ENCODE assay signal across 18 mouse cellular contexts in the genomic region with DNA sequence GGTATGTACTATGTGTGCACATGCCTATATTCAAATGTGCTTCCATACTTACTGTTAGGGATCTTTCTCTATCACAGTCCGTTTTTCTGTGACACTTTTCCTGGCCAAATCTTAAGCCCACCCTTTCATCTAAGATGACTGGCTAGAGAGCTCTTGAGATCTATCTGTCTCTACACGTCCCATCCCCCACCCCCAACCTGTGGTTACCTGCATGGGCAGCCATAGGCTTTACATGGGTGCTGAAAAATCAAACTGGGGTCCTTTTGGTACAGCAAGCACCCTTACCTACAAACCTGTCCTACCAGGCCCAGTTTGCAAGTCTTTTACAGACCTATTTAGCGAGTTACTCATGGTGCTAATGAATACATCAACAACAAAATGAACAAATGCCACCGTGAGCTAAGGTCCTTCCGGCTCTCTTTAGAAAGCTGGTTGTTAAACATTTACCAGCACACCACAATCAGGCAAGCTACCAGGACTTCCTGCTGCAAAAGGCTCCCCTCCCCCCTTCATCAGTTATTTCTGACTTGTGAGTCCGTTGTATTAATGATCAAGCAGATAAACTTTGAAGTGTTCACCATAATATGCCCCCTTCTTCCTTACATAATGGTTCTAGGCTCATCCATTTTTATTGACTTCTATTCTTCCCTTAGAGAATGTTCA. TPM values are rescaled to one million over a fixed set of nuclear protein-coding genes. Genes with fewer than 3 reads are reported as not detected.
DNase-seq lines count a peak whose midpoint lies in the region; ATAC-seq and TF ChIP-seq lines count a peak whose summit lies in the region.
"Had no signal": no experiment of that assay in that cellular context is flagged by ENCODE, and none has a peak within 500 bp of the region (broad histone marks: within the 10 kb centered on the region; RNA-seq: fewer than 3 reads in every experiment).

No protein-coding gene starts in this region.

- DNase-seq in liver, embryonic 11.5 days (ENCODE audit: low spot score): no peak
- DNase-seq in intestine, embryonic 14.5 days (ENCODE audit: low spot score): no peak
- no peak for DNase-seq in adrenal gland, postnatal 36 days
- DNase-seq in urinary bladder, adult 18-20 months (ENCODE audit: low spot score in 2 of 2): no peak
- no peak for DNase-seq in gastrocnemius, postnatal 25 days
- DNase-seq: cerebellum, adult 11-12 months; heart, adult 18-20 months; lung, embryonic 14.5 days; retina, postnatal 1 day had no signal

- H3K4me2 ChIP-seq in liver, embryonic 16.5 days (ENCODE audit: low read depth, low read length): 0 out of 2 replicates have a peak overlapping the region, but pooled peaks have one; percentile 17
- no peak overlapping the region for H3K4me2 ChIP-seq in liver, embryonic 11.5 days
- no peak overlapping the region for H3K4me2 ChIP-seq in intestine, embryonic 14.5 days (ENCODE audit: low read length)
- H3K4me2 ChIP-seq in kidney, embryonic 16.5 days (replicated peaks; ENCODE audit: low read depth, low read length): 0 out of 2 replicates have a peak overlapping the region, but pooled peaks have one; percentile 29
- H3K4me2 ChIP-seq: embryonic facial prominence, embryonic 13.5 days; heart, embryonic 15.5 days; hindbrain, embryonic 12.5 days; limb, embryonic 12.5 days; lung, embryonic 14.5 days; neural tube, embryonic 15.5 days had no signal

- H3K4me1 ChIP-seq in liver, embryonic 16.5 days (ENCODE audit: control insufficient read depth, low read depth, low read length): no peaks in the 10 kb centered on the region; the same call in 1 of the 2 replicates
- H3K4me1 ChIP-seq in liver, embryonic 11.5 days (replicated peaks; ENCODE audit: control insufficient read depth, insufficient read depth, low read length): no peaks in the 10 kb centered on the region
- H3K4me1 ChIP-seq in intestine, embryonic 14.5 days (replicated peaks; ENCODE audit: control insufficient read depth, insufficient read depth, low read length): no peaks in the 10 kb centered on the region
- H3K4me1 ChIP-seq in kidney, embryonic 16.5 days (ENCODE audit: insufficient read depth, low read length): 0 out of 2 replicates have a peak, but pooled peaks cover 7% of the 10 kb centered on the region
- peaks cover 7% of the 10 kb centered on the region; the same call in 1 of the 2 replicates for H3K4me1 ChIP-seq in small intestine, adult 2 months (ENCODE audit: control insufficient read depth, insufficient read depth, insufficient read length, low read length)
- H3K4me1 ChIP-seq: embryonic facial prominence, embryonic 13.5 days; forebrain, embryonic 10.5 days; heart, embryonic 15.5 days; hindbrain, embryonic 12.5 days; limb, embryonic 12.5 days; neural tube, embryonic 15.5 days had no signal

- 33% methylated on average over 6 of the region's 6 CpGs for WGBS in liver, embryonic 16.5 days (ENCODE audit: insufficient replicate concordance)
- 44% methylated on average over 6 of the region's 6 CpGs for WGBS in liver, embryonic 11.5 days
- WGBS in intestine, embryonic 14.5 days: 54% methylated on average over 6 of the region's 6 CpGs
- WGBS in kidney, embryonic 16.5 days: 51% methylated on average over 6 of the region's 6 CpGs
- WGBS in small intestine, adult 2 months: 13% methylated on average over 6 of the region's 6 CpGs

- H3K9ac ChIP-seq in liver, embryonic 16.5 days (ENCODE audit: low read depth, low read length): no peak overlapping the region
- no peak overlapping the region for H3K9ac ChIP-seq in liver, embryonic 11.5 days (ENCODE audit: low read depth, low read length)
- H3K9ac ChIP-seq in intestine, embryonic 14.5 days (ENCODE audit: low read length): no peak overlapping the region
- H3K9ac ChIP-seq in kidney, embryonic 16.5 days (replicated peaks; ENCODE audit: low read length): no peak overlapping the region
- H3K9ac ChIP-seq: embryonic facial prominence, embryonic 13.5 days; heart, embryonic 15.5 days; hindbrain, embryonic 12.5 days; limb, embryonic 12.5 days; lung, embryonic 14.5 days; neural tube, embryonic 15.5 days had no signal

- no peak overlapping the region for H3K27ac ChIP-seq in liver, embryonic 16.5 days (ENCODE audit: low read length)
- no peak overlapping the region for H3K27ac ChIP-seq in liver, embryonic 11.5 days (ENCODE audit: low read depth, low read length)
- no peak overlapping the region for H3K27ac ChIP-seq in intestine, embryonic 14.5 days (ENCODE audit: low read depth)
- peak overlapping the region; percentile 78 for H3K27ac ChIP-seq in kidney, embryonic 16.5 days (ENCODE audit: low read length)
- peak overlapping the region; percentile 89 for H3K27ac ChIP-seq in small intestine, adult 2 months (ENCODE audit: insufficient read depth, low read depth, low read length)
- H3K27ac ChIP-seq: embryonic facial prominence, embryonic 13.5 days; forebrain, embryonic 10.5 days; heart, embryonic 15.5 days; hindbrain, embryonic 12.5 days; limb, embryonic 12.5 days; neural tube, embryonic 15.5 days had no signal

- H3K4me3 ChIP-seq in liver, embryonic 16.5 days (ENCODE audit: low read depth, low read length): no peak overlapping the region
- H3K4me3 ChIP-seq in liver, embryonic 11.5 days (ENCODE audit: low read depth, low read length): no peak overlapping the region
- no peak overlapping the region for H3K4me3 ChIP-seq in intestine, embryonic 14.5 days (ENCODE audit: low read depth, low read length)
- H3K4me3 ChIP-seq in kidney, embryonic 16.5 days (ENCODE audit: low read length): no peak overlapping the region
- H3K4me3 ChIP-seq in small intestine, adult 2 months (ENCODE audit: low read depth, low read length): no peak overlapping the region
- H3K4me3 ChIP-seq: embryonic facial prominence, embryonic 13.5 days; forebrain, embryonic 10.5 days; heart, embryonic 15.5 days; hindbrain, embryonic 12.5 days; limb, embryonic 12.5 days; neural tube, embryonic 15.5 days had no signal

- no peaks in the 10 kb centered on the region for H3K9me3 ChIP-seq in liver, embryonic 16.5 days (replicated peaks; ENCODE audit: control insufficient read depth, low read length)
- no peaks in the 10 kb centered on the region for H3K9me3 ChIP-seq in liver, embryonic 11.5 days (ENCODE audit: control insufficient read depth, low read length)
- H3K9me3 ChIP-seq in intestine, embryonic 14.5 days (ENCODE audit: control insufficient read depth, low read length): 0 out of 2 replicates have a peak, but pooled peaks cover 2% of the 10 kb centered on the region
- H3K9me3 ChIP-seq in kidney, embryonic 16.5 days (ENCODE audit: low read length): 0 out of 2 replicates have a peak, but pooled peaks cover 7% of the 10 kb centered on the region
- H3K9me3 ChIP-seq: embryonic facial prominence, embryonic 13.5 days; forebrain, embryonic 10.5 days; hindbrain, embryonic 12.5 days; neural tube, embryonic 15.5 days had no signal

- no peaks in the 10 kb centered on the region for H3K27me3 ChIP-seq in liver, embryonic 16.5 days (ENCODE audit: control insufficient read depth, insufficient read depth, low read depth, low read length)
- H3K27me3 ChIP-seq in liver, embryonic 11.5 days (replicated peaks; ENCODE audit: control insufficient read depth, insufficient read depth, low read length): peaks cover under 1% of the 10 kb centered on the region; the same call in 1 of the 2 replicates
- no peaks in the 10 kb centered on the region for H3K27me3 ChIP-seq in intestine, embryonic 14.5 days (replicated peaks; ENCODE audit: control insufficient read depth, insufficient read depth, low read length)
- H3K27me3 ChIP-seq in kidney, embryonic 16.5 days (ENCODE audit: insufficient read depth, low read length): no peaks in the 10 kb centered on the region
- H3K27me3 ChIP-seq in small intestine, adult 2 months (ENCODE audit: control insufficient read depth, insufficient read depth, low read length): no peaks in the 10 kb centered on the region
- H3K27me3 ChIP-seq: embryonic facial prominence, embryonic 13.5 days; heart, embryonic 15.5 days; hindbrain, embryonic 12.5 days; limb, embryonic 12.5 days; neural tube, embryonic 15.5 days had no signal

- no peaks in the 10 kb centered on the region for H3K36me3 ChIP-seq in liver, embryonic 16.5 days (ENCODE audit: control insufficient read depth, insufficient read depth)
- no peaks in the 10 kb centered on the region for H3K36me3 ChIP-seq in liver, embryonic 11.5 days (ENCODE audit: control insufficient read depth, insufficient read depth, low read length)
- no peaks in the 10 kb centered on the region for H3K36me3 ChIP-seq in intestine, embryonic 14.5 days (ENCODE audit: control insufficient read depth, insufficient read depth, low read length)
- H3K36me3 ChIP-seq in kidney, embryonic 16.5 days (ENCODE audit: insufficient read depth, low read length): no peaks in the 10 kb centered on the region
- no peaks in the 10 kb centered on the region for H3K36me3 ChIP-seq in small intestine, adult 2 months (ENCODE audit: control insufficient read depth, insufficient read depth, low read length)
- H3K36me3 ChIP-seq: embryonic facial prominence, embryonic 13.5 days; forebrain, embryonic 10.5 days; heart, embryonic 15.5 days; hindbrain, embryonic 12.5 days; limb, embryonic 12.5 days; neural tube, embryonic 15.5 days had no signal

- TF ChIP-seq CTCF in small intestine, adult 2 months (IDR thresholded peaks at IDR 0.05; ENCODE audit: extremely low read depth, insufficient read length, insufficient replicate concordance, low read depth, low read length): no peak

- ATAC-seq in liver, embryonic 16.5 days (ENCODE audit: low read depth): 0 out of 2 replicates have a peak, but pooled peaks have one; percentile 43
- ATAC-seq in liver, embryonic 11.5 days (replicated peaks; ENCODE audit: low FRiP score): no peak
- ATAC-seq in intestine, embryonic 14.5 days (replicated peaks; ENCODE audit: low FRiP score, low TSS enrichment, low read depth): peak; percentile 74
- ATAC-seq in kidney, embryonic 16.5 days (ENCODE audit: low FRiP score, low TSS enrichment): peak; percentile 73; the same call in 1 of the 2 replicates

- TF ChIP-seq POLR2A in small intestine, adult 2 months (IDR thresholded peaks at IDR 0.05; ENCODE audit: low read depth, low read length): no peak

RNA-seq across cellular contexts. Expression of a gene that starts 5.7 kb away (rescaled TPM):
- polyA plus RNA-seq in liver, embryonic 16.5 days (2015; fragmentation: Nextera tagmentation; extraction: Ambion mirVana): 5.6 and 6.9 TPM in 2 replicates
- 18.5 TPM in 2 replicates for polyA plus RNA-seq in liver, embryonic 11.5 days (2014; fragmentation: Nextera tagmentation; extraction: Ambion mirVana)
- polyA plus RNA-seq in intestine, embryonic 14.5 days (2014; fragmentation: Nextera tagmentation; extraction: Ambion mirVana): 52.3 and 59.1 TPM in 2 replicates
- polyA plus RNA-seq in kidney, embryonic 16.5 days (2015; fragmentation: Nextera tagmentation; extraction: Ambion mirVana): 38.3 and 42.8 TPM in 2 replicates
- polyA plus RNA-seq in small intestine, adult 2 months (2012; rRNA removed): 27.3 and 54.1 TPM in 2 replicates
- 10 to 100 TPM; 26.6 to 27.8 TPM for total RNA-seq in adrenal gland, postnatal 36 days (2021)
- 10 to 100 TPM in 1 of 2 experiments, 1 to 10 TPM in 1; 9.4 to 11.3 TPM for total RNA-seq in gastrocnemius, postnatal 25 days (2021)

Comparison
In these comparisons a context has a peak if more than half of its experiments do, and no peak if none do; other contexts are left out.
1. H3K4me2 ChIP-seq: peak in liver, embryonic 16.5 days (single experiment) and kidney, embryonic 16.5 days (single experiment); none in liver, embryonic 11.5 days (single experiment) and intestine, embryonic 14.5 days (single experiment).
2. H3K27ac ChIP-seq: peak in kidney, embryonic 16.5 days (single experiment) and small intestine, adult 2 months (single experiment); none in liver, embryonic 16.5 days (single experiment), liver, embryonic 11.5 days (single experiment) and intestine, embryonic 14.5 days (single experiment).